Mouse (Mus musculus) activated CD4-positive, CD25-positive, alpha-beta regulatory T cell, adult 4 months (primary cell): ENCODE data around the gene Gbf1. TPM values are rescaled to one million over a fixed set of nuclear protein-coding genes. Genes with fewer than 3 reads are reported as not detected.
"Not testable (repeated sequence)": the region's sequence is repeated elsewhere in the genome, so short reads cannot be mapped to it uniquely, and the experiment has no call there.

Experiments used
- ATAC-seq: one replicate; pipeline ENCODE4 v1.8.0; 2017
- polyA plus RNA-seq, 2 experiments: library from polyadenylated mRNA; unstranded; fragments of 100-300 nt; shearing (Covaris generic); gene quantifications; one replicate each; pipeline ENCODE4 v1.2.1; 2017

Gbf1 gene
- polyA plus RNA-seq, 2 experiments from 2014 or later, result 23.9 to 30.5 TPM

DNA sequence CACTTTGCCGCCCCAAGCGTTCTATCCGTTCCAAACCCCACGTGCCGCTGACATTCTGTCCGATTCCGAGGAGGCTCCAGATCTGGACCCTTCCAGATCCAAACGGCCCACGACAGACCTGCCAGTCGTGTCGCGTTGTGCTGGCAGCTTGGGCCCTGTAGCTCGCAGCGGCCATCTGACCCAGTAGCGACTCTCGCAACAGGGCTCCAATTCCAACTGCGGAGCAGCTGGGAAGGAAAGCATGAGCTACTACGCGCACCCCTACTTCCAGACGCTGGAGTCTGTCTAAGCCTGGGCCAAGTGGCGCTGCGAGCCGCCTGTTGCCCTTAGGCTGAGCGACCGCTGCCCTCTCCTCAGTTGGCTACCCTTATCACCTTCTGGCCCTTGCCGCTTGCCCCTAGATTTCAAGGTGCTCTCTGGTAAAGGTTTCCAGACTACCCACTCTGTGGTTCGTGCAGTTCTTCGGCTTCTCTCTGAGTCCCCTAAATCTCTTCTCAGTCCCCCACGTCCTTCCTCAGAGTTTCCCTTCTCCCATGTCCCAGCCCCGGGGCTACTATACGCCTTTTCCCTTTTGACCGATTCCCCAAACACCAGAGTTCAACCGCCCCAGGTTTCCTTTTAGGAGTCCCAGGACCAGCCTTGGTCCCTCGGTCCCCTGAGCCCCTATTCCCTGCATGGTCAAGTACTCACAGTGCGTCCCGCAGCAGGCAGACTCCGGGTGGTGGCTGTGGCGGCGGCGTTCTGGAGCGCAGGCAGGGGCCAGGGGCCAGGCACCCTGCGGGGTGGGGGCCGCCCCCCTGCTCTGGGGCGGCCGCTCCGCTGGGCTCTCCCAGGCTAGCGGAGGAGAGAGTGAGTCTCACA, 4.6 kb upstream of the Gbf1 start, which contains the start of gene Pitx3:
TSS of gene Pitx3 (minus strand) at position 816 of the 861 bp plus-strand sequence.
- ATAC-seq, result no peak

DNA sequence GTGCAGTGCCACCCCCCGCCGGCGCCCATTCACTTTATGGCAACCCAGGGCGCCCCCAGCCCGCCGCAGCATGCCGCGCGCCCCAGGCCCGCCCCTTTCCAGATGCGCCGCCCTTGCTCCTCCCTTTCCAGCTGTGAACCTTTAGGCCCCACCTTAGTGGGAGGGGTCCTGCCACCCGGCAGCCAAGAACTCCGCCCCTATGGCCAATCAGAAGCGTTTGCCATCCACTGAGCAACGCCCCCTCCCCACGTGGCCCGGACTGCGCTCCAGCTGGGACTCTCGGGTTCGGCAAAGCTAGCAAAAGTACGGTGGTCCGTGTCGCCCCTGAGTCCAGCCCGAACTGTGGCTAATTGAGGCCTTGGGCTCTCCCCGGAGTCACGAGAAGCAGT, 3.9 kb upstream of the Gbf1 start:
- no peak for ATAC-seq

DNA sequence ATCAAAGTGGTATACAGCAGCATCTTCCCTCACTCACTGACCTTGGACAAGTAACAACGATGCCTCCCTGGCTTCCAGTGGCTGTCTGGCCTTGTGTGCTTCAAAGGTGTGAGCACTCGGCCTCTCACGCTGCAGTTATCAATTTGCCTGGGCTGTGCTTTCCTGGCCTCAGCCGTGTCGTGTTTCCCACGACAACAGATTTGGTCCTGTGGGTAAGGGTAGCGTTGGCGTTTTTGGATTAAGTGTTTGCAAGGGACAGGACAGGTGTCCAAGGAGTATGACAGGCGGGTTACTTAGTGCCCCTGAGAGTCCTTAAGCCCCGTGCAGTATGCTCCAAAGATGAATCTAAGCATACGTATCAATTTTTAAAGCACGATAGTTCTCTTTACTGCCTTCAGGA, 3.2 kb upstream of the Gbf1 start:
- ATAC-seq, result no peak

DNA sequence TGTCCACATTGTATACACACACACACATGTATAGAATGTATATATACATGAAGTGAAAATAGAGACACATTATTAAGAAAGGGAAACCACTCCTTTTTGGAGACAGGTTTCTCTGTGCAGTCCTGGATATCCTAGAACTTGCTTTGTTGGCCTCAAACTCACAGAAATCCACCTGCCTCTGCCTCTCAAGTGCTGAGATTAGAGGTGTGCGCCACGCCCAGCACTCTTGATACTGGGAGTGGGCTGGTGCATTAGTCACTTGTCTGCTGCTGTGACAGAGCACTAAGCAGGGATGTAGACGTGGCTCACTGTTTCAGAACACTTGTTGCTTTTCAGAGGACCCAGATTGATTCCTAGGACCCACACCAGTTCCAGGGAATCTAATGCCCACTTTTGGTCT, 13.6 kb downstream of the Gbf1 start:
- ATAC-seq, result no peak

DNA sequence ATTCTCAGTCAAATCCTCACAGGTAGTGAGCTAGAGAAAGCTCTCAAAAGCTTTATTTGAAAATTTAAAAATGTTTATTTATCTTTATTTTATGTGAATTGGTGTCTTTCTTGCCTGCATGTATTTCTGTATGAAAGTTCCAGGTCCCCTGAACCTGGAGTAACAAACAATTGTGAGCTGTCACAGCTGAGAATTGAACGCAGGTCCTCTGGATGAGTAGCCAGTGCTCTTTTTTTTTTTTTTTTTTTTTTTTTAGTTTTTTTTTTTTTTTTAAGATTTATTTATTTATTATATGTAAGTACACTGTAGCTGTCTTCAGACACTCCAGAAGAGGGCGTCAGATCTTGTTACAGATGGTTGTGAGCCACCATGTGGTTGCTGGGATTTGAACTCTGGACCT, 14.9 kb downstream of the Gbf1 start:
- not testable (repeated sequence) for ATAC-seq

DNA sequence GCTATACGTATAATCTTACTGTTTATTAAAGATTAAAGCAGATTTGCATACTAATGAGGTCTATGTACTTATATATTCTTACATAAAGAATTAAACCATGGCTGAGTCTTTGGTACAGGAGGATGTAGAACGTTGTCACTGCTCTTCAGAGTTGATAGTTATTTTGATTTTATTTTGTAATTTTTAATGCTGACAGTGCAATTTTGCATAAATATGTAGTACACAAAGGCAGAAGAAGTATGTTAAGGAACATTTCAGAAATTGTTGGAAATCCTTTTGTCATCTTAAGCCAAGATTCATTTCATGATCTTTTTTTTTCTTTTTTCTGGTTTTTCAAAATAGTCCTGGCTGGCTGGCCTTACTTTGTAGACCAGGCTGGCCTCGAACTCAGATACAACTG, 17.1 kb downstream of the Gbf1 start:
- ATAC-seq, result no peak

DNA sequence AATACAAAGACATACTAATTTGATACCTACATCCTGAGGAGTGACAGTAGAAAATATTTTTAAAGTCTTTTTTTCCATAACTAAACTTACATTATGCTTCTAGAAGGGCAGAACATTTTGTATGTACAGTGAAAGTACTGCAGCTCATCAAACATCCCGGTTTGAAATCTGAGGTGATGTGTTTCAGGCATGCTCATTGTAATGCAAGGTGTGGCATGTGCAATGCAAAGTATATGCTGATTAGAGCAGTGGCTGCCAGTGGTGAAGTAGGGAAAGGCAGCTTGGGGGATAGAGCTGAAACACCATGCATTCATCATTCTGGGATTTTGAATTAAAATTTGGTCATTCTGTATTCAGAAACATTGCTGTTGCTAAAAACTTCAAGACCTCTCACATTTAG, 17.6 kb downstream of the Gbf1 start:
- ATAC-seq, result no peak

DNA sequence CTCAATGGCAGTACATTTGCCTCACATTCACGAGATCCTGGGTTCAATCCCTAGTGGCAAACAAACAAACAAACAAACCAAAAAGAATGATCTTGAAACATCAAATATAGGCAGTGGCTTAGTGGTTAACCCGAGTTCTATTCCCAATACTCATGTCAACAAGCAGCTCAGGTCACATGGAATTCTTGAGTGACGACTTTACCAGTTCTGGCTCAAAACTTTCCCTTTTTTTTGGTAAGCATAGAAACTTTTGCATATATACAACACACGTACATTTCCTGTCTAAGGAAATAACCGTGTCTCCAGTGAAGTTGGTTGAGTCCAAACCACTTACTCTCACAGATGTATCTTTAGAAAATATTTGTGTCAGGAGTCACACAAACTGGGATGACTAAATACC, 20.2 kb downstream of the Gbf1 start:
- no peak for ATAC-seq

DNA sequence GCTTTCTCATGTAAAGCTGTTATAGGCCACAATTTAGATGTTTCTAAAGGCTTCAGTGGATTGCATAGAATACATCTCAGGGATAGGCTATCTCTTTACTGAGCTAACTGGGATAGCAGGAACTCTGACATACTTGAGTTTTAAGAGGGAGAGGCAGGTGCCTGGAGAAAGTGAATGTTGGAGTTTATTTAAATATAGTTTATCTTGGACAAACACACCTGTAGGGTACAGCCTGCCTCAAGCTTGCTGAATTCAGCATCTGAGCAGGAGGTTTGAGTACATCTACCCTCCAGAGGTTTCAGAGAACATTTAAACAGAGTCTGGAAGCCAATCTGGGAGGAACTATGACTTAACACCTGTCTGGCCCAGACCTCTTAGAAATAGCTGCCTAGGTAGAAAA, 22.9 kb downstream of the Gbf1 start:
- ATAC-seq, result no peak

DNA sequence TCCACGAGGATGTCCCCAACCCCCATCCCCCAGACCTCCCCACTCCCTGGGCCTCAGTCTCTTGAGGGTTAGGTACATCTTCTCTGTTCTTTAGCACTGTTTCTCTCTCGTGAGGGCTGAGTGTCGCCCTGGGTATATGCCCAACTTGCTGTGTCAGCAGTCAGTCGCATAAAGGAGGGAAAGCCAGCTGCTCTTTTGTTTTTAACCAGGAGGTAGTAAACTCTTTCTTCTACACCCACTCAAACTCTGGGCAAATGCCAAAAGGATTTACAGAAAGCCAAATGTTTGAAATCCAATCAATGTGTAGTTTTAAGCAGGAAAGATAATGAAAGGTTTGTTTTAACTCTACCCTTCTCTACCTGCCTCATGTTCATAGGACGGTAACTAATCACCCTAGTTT, 24.7 kb downstream of the Gbf1 start:
- no peak for ATAC-seq

DNA sequence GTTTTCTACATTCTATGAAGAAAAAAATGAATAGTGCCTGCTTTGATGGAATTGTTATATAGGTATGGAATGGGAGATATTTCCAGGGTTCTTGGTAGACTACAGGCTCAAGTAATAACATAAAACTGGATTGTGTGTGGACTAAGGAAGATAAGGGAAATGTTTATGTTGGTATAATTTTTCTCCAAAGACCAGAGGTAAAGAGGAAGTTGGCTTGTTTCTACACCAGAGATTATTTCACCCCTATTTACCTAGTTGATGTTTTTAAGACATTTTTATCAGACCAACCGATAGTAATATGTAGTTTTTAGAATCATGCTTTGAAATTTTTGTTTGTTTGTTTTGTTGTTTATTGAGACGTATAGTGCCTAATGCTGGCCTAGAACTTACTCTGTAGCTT, 28.0 kb downstream of the Gbf1 start:
- no peak for ATAC-seq

DNA sequence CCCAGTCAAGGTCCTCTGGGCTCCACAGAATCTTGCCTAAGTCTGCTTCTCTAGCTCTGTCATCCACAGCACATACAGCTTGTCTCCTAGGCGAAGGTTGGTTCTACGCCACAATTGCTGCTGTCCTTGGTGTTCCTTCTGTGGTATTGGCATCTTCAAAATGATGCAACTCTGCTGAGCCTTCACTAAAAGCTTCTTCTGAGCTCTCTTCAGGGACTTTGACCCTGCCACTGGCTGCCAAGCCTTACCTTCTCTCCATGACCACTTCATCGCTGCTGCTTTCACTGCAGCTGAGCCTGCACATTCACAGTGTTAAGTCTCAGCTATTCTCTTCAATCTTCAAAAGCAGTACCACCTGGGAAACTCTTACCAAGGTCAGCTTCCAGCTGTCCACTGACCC, 29.9 kb downstream of the Gbf1 start:
- no peak for ATAC-seq

DNA sequence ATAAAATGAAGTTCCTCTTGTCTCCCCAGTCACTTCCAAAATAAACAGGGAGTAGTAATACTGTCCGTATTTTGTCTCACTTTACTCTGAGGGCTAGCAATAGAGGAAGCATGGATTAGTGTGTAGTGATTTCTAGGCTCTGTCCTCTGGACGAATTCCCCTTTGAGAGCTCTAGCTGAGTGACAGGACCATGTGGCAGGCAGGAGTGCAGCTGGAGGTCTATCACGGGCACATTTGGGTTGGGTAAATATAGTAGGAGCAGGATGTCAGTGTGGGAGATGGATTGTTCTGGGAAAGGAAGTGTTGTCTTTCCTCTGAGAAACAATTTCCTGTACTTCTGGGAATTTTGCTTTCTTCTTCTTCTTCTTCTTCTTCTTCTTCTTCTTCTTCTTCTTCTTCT, 34.3 kb downstream of the Gbf1 start:
- ATAC-seq, result no peak

DNA sequence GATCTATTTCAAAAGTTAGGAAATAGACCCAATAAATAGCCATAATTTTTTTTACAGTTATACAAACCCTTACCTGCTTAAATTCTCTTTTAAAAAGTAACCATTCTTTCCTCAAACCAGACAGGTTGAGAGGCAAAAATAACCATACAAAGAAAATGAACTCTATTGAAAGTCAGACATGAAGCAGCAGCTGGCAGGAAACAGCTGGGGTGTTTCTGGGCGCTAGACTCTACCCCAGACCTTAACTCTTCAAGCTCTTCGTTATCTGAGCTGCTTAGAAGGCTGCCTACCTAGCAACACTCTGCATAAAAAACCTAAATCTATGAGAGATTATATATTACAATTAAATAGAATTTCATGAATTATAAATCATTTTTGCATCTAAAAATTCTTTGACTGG, 34.9 kb downstream of the Gbf1 start:
- ATAC-seq, result no peak

DNA sequence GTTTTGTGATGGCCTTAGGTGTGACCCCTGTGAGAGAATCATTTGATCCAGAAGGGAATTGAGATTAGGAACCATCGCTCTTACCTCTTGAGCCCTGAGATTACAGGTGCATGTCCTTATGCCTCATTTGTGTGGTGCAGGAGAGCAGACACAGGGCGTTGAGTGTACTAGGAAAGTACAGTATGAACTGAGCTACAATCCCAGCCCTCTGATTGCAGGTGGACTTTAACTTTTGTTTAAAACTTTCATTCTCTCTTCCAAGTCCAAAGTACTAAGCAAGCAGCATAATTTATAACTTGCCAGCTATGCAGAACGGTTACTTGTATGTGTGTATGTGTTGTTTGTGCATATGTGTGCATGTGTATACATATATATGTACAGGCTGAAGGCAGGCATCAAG, 46.0 kb downstream of the Gbf1 start:
- ATAC-seq, result no peak

DNA sequence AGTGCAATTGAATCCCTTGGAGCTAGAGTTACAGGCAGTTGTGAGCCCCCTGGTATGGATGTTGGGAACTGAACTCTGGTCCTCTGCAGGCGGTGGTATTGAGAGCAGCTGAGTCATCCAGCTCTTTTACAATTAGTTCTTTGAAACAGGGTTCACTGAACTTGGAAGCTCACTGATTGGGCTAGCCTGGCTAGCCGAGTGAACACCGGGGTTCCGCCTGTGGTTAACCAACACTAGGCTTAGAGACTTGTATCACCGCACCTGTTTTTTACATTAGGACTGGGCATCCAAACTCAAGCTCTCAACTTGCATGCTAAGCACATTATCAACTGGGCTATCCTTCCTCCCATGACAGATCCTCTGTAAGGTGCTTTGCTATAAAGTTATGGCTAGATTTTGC, 46.6 kb downstream of the Gbf1 start:
- ATAC-seq, result no peak

DNA sequence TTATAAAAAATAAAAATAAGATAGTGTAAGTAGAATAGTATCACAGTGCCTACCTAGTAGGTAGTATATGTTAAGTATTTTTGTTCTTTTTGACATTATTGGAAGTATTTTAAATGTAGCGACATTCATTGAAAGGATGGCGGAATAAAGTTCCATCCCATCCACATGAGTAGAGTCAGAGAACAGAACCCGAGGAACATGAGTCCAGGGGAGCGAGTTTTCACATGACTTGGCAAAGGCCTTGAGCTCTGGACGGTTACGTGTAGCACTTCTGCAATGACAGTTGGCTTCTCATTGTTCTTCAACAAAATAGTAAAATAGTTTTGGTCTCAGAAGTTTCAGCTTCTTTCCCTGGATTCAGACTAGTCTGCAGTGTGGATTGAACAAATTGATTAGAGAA, 51.9 kb downstream of the Gbf1 start:
- ATAC-seq, result no peak

DNA sequence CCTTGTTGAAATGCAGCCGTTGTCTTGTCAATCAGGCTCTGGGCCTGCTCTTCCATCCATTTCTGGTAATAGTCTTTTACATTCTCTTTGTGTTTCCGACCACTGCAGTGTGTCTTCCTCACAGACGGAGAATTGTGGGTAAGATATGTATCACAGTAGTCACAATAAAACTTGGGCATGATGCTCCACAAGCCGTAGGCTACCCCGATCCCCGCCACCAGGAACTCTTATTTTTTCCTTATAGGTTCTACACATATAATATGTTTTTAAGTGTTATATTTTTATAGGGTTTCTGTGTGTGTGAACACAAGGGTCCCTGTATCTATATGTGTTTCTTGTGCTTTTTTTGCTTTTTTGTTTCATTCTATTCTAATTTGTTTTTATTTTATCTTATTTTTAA, 53.4 kb downstream of the Gbf1 start:
- ATAC-seq, result no peak

DNA sequence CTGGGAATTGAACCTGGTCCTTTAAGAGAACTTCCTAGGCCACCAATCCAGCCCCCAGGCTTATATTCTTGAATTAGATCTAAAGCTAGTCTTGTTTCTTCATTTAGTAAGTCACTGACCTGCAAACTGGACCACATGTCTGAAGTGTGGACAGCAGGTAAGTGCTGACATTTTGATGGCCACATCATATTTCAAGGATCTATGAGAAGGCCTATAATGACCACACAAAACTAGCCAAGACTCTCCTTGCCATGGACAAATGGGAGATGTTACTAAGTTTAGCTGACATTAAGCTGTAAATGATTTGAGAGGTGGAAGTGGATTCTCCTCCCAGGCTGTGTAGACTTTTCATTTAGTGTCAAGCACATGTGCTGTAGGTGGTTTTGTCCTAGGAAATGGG, 58.6 kb downstream of the Gbf1 start:
- no peak for ATAC-seq

DNA sequence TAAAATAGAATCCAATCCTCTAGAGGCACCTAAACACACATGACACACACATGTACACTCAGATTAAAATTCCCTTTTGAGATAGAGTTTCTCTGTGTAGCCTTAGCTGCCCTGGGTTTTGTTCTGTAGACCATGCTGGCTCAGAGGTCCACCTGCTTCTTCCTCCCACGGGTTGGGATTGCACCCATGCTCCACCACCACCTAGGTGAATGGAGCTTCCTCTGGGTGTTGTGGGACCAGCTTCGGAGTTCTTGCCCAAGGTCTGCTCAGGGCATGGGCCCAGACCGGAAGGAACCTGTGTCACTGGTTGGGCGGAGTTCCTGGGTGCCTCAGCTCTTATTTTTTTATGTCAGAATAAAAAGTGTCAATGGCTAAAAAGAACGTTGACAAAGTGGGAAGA, 62.2 kb downstream of the Gbf1 start:
- ATAC-seq, result peak; percentile 28

DNA sequence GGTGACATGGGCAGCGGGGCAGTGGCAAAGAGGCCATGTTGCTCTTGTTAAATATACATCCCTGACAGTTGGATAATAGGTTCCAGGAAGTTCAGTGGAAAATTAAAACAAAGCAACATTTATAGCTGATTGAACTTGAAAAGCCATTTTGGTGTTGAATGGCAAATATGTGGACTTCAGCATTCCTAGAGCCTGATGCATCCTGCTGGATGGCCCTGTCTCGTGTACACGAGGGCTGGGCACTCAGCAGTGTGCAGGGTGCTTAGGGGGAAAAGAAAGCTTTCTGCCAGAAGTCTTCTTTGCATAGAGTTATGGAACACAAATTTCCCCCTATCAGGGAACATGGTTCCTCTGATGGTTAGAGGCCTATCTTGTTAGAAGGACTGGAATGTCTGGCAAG, 63.1 kb downstream of the Gbf1 start:
- no peak for ATAC-seq

DNA sequence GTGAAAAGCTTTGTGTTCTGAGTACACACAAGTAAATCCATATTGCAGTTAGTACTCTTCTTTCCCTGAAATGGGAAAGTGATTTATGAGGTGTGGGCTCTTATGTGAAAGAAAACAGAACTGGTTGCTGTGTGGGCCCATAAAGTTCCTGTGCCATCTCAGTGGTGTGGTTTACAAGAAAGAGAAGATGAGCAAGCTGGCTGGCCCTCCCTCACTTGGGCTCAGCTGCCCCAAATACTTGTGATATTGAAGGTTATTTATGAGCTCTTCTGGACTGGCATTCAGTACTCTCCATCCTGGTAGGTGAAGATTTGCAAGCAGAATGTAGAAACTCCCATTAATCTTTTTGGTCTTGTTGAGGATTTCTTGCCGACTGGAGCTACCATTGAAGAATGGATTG, 64.4 kb downstream of the Gbf1 start:
- ATAC-seq, result no peak

DNA sequence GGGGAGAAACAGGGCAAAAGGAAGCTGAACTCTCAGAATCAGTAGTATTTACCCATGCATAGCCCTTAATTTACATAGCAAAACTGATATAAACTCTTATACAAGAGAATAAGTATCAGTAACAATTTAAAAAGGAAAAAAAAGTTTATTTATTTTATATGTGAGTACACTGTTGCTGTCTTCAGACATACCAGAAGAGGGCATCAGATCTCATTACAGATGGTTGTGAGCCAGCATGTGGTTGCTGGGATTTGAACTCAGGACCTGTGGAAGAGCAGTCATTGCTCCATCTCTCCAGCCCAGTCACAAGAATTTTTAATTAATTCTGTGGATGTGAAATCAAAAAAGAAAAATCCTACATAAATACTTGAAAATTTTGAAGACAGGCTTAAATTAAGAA, 65.0 kb downstream of the Gbf1 start:
- not testable (repeated sequence) for ATAC-seq

DNA sequence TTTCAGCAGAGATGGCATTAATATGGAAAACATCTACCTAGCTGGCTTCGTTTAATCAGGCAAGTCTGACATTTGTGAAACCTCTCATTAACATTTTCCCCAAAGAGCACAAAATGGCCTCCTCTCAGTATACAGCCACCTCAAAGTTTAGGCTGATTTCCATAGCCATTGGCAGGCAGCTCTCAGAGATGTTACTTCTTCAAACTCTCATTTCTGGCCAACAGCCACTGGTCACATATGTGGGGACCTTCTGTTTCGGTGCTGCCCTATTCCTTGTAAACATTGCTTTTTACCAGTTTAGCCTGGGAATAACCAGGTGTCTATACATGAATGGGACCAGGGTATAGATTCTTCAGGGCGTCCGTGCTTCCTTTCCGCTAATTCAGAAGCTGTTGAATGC, 67.8 kb downstream of the Gbf1 start:
- ATAC-seq, result no peak

DNA sequence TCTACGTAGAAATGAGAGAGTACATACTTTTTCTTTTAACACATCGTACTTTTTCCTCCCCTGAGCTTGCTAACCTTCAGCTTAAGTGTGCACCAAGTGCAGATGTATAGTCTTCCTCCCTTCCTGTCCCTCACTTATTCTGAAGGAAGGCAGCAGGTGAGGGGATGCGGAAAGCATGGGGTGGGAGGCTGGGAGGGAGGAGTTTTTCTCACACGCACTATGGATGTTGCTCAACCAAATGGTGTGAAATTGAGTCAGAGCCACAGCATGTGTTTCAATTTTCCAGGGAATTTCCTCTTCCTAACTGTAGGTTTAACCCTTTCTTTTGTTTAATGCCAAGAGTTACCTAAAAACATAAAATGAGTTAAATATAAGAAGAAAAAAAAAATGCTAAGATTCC, 70.8 kb downstream of the Gbf1 start:
- ATAC-seq, result no peak
